Mouse (Mus musculus) intestine, postnatal 0 days (tissue): ENCODE results near the gene Clgn. TPM values are rescaled to one million over a fixed set of nuclear protein-coding genes. Genes with fewer than 3 reads are reported as not detected.

Experiments
- ATAC-seq: fragments of 200-750 bp; cut with Nextera tagmentation; 2 replicates; pipeline ENCODE4 v1.8.0; 2017; ENCODE audit warnings: mild to moderate bottlenecking, moderate TSS enrichment, moderate library complexity
- H3K27ac ChIP-seq: fragments of 300-500 bp; sonication (generic); 2 replicates; pipeline ENCODE4 v1.5.1; 2014; ENCODE audit warnings: mild to moderate bottlenecking, low read depth, low read length, moderate library complexity
- H3K27me3 ChIP-seq: fragments of 300-500 bp; sonication (generic); replicated peaks from 2 replicates; pipeline ENCODE4 v1.6.1; 2014; ENCODE audit warnings: low read length, mixed read lengths; ENCODE audit not compliant: control insufficient read depth, insufficient read depth
- H3K36me3 ChIP-seq: fragments of 300-500 bp; sonication (generic); 2 replicates; pipeline ENCODE4 v1.6.1; 2014; ENCODE audit warnings: mild to moderate bottlenecking, moderate library complexity; ENCODE audit not compliant: control insufficient read depth, insufficient read depth
- H3K4me1 ChIP-seq: fragments of 300-500 bp; sonication (generic); replicated peaks from 2 replicates; pipeline ENCODE4 v1.6.1; 2014; ENCODE audit warnings: antibody characterized with exemption, low read length, mixed read lengths; ENCODE audit not compliant: control insufficient read depth, insufficient read depth
- H3K4me2 ChIP-seq: fragments of 300-500 bp; sonication (generic); replicated peaks from 2 replicates; pipeline ENCODE4 v1.6.1; 2014; ENCODE audit warnings: low read depth, mild to moderate bottlenecking, moderate library complexity
- H3K4me3 ChIP-seq: fragments of 300-500 bp; sonication (generic); 2 replicates; pipeline ENCODE4 v1.5.1; 2014; ENCODE audit warnings: low read depth, low read length
- H3K9ac ChIP-seq: fragments of 300-500 bp; sonication (generic); 2 replicates; pipeline ENCODE4 v1.6.1; 2014; ENCODE audit warnings: mild to moderate bottlenecking, low read depth, low read length
- H3K9me3 ChIP-seq: fragments of 300-500 bp; sonication (generic); 2 replicates; pipeline ENCODE4 v1.6.1; 2016; ENCODE audit warnings: mixed run types; ENCODE audit not compliant: control insufficient read depth
- CTCF ChIP-seq: sonication (generic); IDR thresholded peaks from 2 replicates; pipeline ENCODE4 v1.5.1; 2016; ENCODE audit warnings: low read depth, mild to moderate bottlenecking, control low read depth, antibody characterized with exemption, moderate library complexity
- WGBS: fragments of 180-500 bp; shearing (Covaris S2); extraction: QIAGEN DNeasy Blood & Tissue Kit; methylation state at CpG from one replicate; pipeline ENCODE4 v1.1.7; 2014; 5-methylcytosine and 5-hydroxymethylcytosine counted together
- polyA plus RNA-seq: library from polyadenylated mRNA; unstranded; fragments of >200 nt; fragmentation: Nextera tagmentation; extraction: Ambion mirVana; gene quantifications from 2 replicates; pipeline ENCODE4 v1.2.1, GENCODE M21; 2015

Gene Clgn
- polyA plus RNA-seq, 1 experiment from 2014 or later: 0.13 TPM

DNA sequence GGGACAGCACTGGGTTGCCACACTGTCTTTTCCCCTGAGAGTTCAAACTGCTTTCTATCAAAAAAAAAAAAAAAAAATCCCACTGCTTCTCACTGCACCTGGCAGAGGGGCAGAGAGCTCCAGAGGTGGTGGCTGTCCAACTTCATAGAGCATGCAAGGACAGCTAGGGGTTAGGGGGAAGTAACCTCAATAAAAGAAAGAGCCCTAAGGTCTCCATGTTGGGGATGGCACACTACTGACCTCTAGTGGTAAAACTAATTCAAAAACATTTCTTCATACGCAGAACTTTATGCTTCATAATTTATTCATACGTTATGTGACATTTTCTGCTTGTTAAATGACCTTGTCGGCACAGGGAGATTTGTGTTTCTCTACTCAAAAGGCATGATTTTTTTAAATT, 61.4 kb downstream of the Clgn start:
- WGBS: 22% methylated on average over 3 of the region's 3 CpGs
- TF ChIP-seq CTCF: peak; percentile 88
- H3K36me3 ChIP-seq: no peaks in the 10 kb centered on the region
- no peaks in the 10 kb centered on the region for H3K9me3 ChIP-seq
- no peak overlapping the region for H3K9ac ChIP-seq
- ATAC-seq: no peak
- no peak overlapping the region for H3K4me3 ChIP-seq
- no peak overlapping the region for H3K27ac ChIP-seq
- no peaks in the 10 kb centered on the region for H3K4me1 ChIP-seq
- H3K27me3 ChIP-seq: no peaks in the 10 kb centered on the region
- H3K4me2 ChIP-seq: no peak overlapping the region

DNA sequence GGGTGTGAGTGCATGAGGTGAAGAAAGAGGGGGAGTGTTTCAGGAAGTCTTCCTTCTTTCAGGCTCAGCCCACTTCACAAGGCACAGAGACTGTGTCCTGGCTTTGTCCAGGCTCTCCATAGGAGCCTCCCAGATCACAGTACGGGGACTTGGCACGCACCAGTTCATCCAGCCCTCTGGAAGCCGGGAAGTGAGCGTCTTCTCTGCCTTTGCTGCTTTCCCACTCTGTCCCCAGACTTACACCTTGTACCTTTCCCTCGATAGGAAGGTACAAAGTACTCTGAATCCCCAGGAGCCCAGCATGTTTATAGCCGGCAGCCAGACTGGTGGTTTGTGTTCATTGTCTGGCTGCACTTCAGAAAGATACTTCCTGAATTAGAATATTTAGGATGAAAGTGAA, 67.5 kb downstream of the Clgn start:
- H3K4me3 ChIP-seq: peak overlapping the region; percentile 1; the same call in 1 of the 2 replicates
- H3K9me3 ChIP-seq: no peaks in the 10 kb centered on the region
- no peaks in the 10 kb centered on the region for H3K4me1 ChIP-seq
- H3K9ac ChIP-seq: no peak overlapping the region
- 19% methylated on average over 6 of the region's 6 CpGs for WGBS
- H3K27ac ChIP-seq: peak overlapping the region; percentile 81
- H3K36me3 ChIP-seq: no peaks in the 10 kb centered on the region
- peak overlapping the region; percentile 47 for H3K4me2 ChIP-seq
- ATAC-seq: peak; percentile 85
- no peak for TF ChIP-seq CTCF
- H3K27me3 ChIP-seq: no peaks in the 10 kb centered on the region

DNA sequence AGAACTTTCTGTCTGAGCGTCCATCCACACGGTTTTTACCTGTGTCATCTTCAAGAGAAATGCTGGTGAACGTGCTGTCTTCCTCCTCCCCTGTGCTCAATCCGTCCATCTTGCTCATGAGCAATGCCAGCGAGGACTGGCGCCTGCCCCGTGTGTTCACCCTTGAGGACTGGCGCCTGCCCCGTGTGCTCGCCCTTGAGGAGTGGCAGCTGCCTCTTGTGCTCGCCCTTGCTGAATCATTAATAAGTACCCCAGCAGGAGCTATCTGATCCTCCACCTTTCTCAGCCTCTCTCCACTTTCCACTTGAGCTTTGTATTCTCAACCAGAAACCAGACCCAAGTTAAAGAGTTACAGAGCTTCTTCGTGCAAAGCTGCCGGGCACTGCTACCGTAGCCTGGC, 68.6 kb downstream of the Clgn start, which contains the start of gene Scoc:
Gene Scoc (minus strand): TSS at position 170 of the 400 bp plus-strand sequence.
- H3K4me1 ChIP-seq: no peaks in the 10 kb centered on the region
- H3K36me3 ChIP-seq: no peaks in the 10 kb centered on the region
- no peak within 1 kb of the TSS for H3K9ac ChIP-seq
- no peaks in the 10 kb centered on the region for H3K27me3 ChIP-seq
- peak within 1 kb of the TSS; percentile 22 for H3K4me3 ChIP-seq
- H3K4me2 ChIP-seq: peak within 1 kb of the TSS; percentile 47
- no peaks in the 10 kb centered on the region for H3K9me3 ChIP-seq
- ATAC-seq: peak; percentile 91
- TF ChIP-seq CTCF: no peak
- peak within 1 kb of the TSS; percentile 81 for H3K27ac ChIP-seq
- WGBS: 51% methylated on average over 14 of the region's 14 CpGs

DNA sequence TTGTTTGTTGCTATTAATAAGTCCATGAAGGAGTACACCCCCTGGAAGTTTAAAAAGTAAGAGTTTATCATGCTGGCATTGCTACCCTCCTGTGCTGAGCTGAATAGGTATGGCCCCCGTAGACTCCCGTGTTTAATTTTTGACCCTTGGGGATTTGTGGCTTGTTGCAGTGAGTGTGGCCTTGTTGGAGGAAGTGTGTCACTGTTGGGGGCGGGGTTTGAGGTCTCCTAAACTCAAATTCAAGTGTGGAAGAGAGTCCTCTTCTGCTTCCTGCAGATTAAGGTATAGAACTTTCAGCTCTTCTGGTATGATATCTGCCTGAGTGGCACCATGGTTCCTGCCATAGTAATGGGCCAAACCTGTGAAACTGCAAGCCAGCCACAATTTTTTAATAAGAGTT, 69.9 kb downstream of the Clgn start:
- H3K9ac ChIP-seq: no peak overlapping the region
- WGBS: 84% methylated on average over 3 of the region's 3 CpGs
- TF ChIP-seq CTCF: no peak
- H3K4me2 ChIP-seq: no peak overlapping the region
- H3K27me3 ChIP-seq: no peaks in the 10 kb centered on the region
- ATAC-seq: no peak
- H3K4me1 ChIP-seq: no peaks in the 10 kb centered on the region
- H3K4me3 ChIP-seq: no peak overlapping the region
- no peak overlapping the region for H3K27ac ChIP-seq
- H3K9me3 ChIP-seq: no peaks in the 10 kb centered on the region
- H3K36me3 ChIP-seq: no peaks in the 10 kb centered on the region

Other genes with a start within 250 kb of the Clgn start
- 1.7 TPM in 2 replicates for gene Tbc1d9, start 224.5 kb upstream of the Clgn start, polyA plus RNA-seq
- gene Gm10645, start 223.7 kb upstream of the Clgn start, polyA plus RNA-seq: 0.77 and 1.5 TPM in 2 replicates
- gene Ucp1, start 99.5 kb upstream of the Clgn start, polyA plus RNA-seq: not detected in 2 replicates
- 5.6 and 6.3 TPM in 2 replicates for gene Elmod2, start 57.4 kb upstream of the Clgn start, polyA plus RNA-seq
- gene Mgat4d, start 41.4 kb upstream of the Clgn start, polyA plus RNA-seq: not detected in 2 replicates
- 90.6 and 97.8 TPM in 2 replicates for gene Scoc, start 68.5 kb downstream of the Clgn start, polyA plus RNA-seq
- gene Olfr370, start 145.9 kb downstream of the Clgn start, polyA plus RNA-seq: not detected in 2 replicates
- gene Ndufb7, start 176.8 kb downstream of the Clgn start, polyA plus RNA-seq: 579 and 585 TPM in 2 replicates
- gene Tecr, start 218.1 kb downstream of the Clgn start, polyA plus RNA-seq: 317 and 320 TPM in 2 replicates
- gene Dnajb1, start 218.3 kb downstream of the Clgn start, polyA plus RNA-seq: 26.1 and 28.8 TPM in 2 replicates